Mouse (Mus musculus) forebrain, embryonic 10.5 days (tissue): ENCODE data around the gene Nmur1. TPM values are rescaled to one million over a fixed set of nuclear protein-coding genes. Genes with fewer than 3 reads are reported as not detected.
"Not testable (repeated sequence)": the region's sequence is repeated elsewhere in the genome, so short reads cannot be mapped to it uniquely, and the experiment has no call there.

Experiments used
- DNase-seq: peaks from one replicate; pipeline ENCODE4 v3.0.0-alpha.2; 2017; ENCODE audit warnings: low spot score; ENCODE audit errors: extremely low spot score
- H3K27ac ChIP-seq: fragments of 300-500 bp; sonication (generic); 2 replicates; pipeline ENCODE4 v1.5.1; 2016; ENCODE audit warnings: mild to moderate bottlenecking
- H3K27me3 ChIP-seq: fragments of 300-500 bp; sonication (generic); 2 replicates; pipeline ENCODE4 v1.6.1; 2016; ENCODE audit warnings: mild to moderate bottlenecking; ENCODE audit not compliant: poor library complexity, severe bottlenecking
- H3K36me3 ChIP-seq: fragments of 300-500 bp; sonication (generic); replicated peaks from 2 replicates; pipeline ENCODE4 v1.6.1; 2016; ENCODE audit warnings: mild to moderate bottlenecking, moderate library complexity
- H3K4me1 ChIP-seq: fragments of 300-500 bp; sonication (generic); 2 replicates; pipeline ENCODE4 v1.6.1; 2016
- H3K4me3 ChIP-seq: fragments of 300-500 bp; sonication (generic); 2 replicates; pipeline ENCODE4 v1.5.1; 2016; ENCODE audit warnings: mild to moderate bottlenecking, moderate library complexity
- H3K9me3 ChIP-seq: fragments of 300-500 bp; sonication (generic); 2 replicates; pipeline ENCODE4 v1.6.1; 2016; ENCODE audit warnings: mild to moderate bottlenecking, moderate library complexity
- WGBS: fragments of 180-500 bp; shearing (Covaris S2); methylation state at CpG from one replicate; pipeline ENCODE4 v1.1.7; 2016; 5-methylcytosine and 5-hydroxymethylcytosine counted together
- microRNA-seq: library from miRNA; unstranded; fragments of <30 nt; microRNA quantifications from one replicate; pipeline ENCODE4, GENCODE M21; 2017
- polyA plus RNA-seq: library from polyadenylated mRNA; unstranded; fragments of >200 nt; fragmentation: Nextera tagmentation; extraction: Ambion mirVana; gene quantifications from 2 replicates; pipeline ENCODE4 v1.2.1, GENCODE M21; 2016

Nmur1 gene
- polyA plus RNA-seq, 1 experiment from 2014 or later: 0.27 TPM

DNA sequence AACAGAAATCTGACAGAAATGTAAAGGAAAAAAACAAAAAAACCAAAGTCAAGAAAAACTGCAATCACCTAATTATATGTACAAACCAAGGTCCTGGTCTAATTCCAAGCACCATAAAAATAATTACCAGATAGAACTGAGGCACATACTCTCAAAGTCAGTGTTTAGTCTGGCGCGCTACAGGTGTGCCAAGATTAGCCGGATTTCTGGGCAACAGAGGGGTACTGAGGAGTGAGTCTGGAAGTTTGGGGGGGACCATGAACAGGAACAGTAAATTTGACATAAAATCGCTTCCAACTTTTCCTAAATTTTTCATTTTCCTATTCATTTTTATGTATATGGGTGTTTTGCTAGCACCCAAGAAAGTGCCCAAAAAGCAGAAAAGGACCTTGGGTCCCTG lies 80.1 kb downstream of the Nmur1 start:
- no peaks in the 10 kb centered on the region for H3K4me1 ChIP-seq
- H3K36me3 ChIP-seq: peaks cover 64% of the 10 kb centered on the region
- H3K27me3 ChIP-seq: no peaks in the 10 kb centered on the region
- H3K9me3 ChIP-seq: no peaks in the 10 kb centered on the region
- WGBS: 94% methylated on average over 4 of the region's 4 CpGs
- no peak for DNase-seq
- no peak overlapping the region for H3K4me3 ChIP-seq
- no peak overlapping the region for H3K27ac ChIP-seq

DNA sequence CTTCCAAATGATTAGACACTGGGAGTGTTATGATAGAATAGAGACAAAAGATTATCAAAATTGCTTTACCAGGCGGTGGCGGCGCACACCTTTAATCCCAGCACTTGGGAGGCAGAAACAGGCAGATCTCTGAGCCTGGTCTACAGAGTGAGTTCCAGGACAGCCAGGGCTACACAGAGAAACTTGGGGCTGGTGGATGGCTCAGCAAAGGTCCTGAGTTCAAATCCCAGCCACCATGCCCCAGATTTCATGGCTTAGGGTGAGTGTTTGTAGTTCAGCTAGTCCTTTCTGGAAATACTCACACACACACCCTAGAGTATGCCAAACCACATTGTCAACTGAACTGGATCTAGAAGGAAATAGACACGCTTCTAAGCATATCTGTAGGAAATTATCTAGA lies 81.0 kb downstream of the Nmur1 start:
- Histone ChIP-seq H3K36me3 (peaks cover 55% of the 10 kb centered on the region), H3K4me1 (no peaks in the 10 kb centered on the region), H3K27ac (no peak overlapping the region), H3K4me3 (no peak overlapping the region), H3K9me3 (no peaks in the 10 kb centered on the region), H3K27me3 (no peaks in the 10 kb centered on the region)
- 96% methylated on average over 4 of the region's 4 CpGs for WGBS
- DNase-seq: no peak

- Histone ChIP-seq H3K36me3 (peaks cover 47% of the 10 kb centered on the region), H3K27ac (no peak overlapping the region), H3K9me3 (no peaks in the 10 kb centered on the region), H3K4me3 (no peak overlapping the region), H3K27me3 (no peaks in the 10 kb centered on the region), H3K4me1 (no peaks in the 10 kb centered on the region)
- WGBS: 83% methylated on average over 4 of the region's 4 CpGs
- no peak for DNase-seq
These were observed 81.8 kb downstream of the Nmur1 start for GRCm38 (mm10) chr1:86343969-86344861.

- 90% methylated on average over 1 of the region's 1 CpGs for WGBS
These were observed 82.9 kb downstream of the Nmur1 start for GRCm38 (mm10) chr1:86343087-86343645.

GRCm38 (mm10) chr1:86342371-86342770 lies 83.7 kb downstream of the Nmur1 start:
- Histone ChIP-seq H3K9me3 (no peaks in the 10 kb centered on the region), H3K4me3 (no peak overlapping the region), H3K27ac (no peak overlapping the region), H3K27me3 (no peaks in the 10 kb centered on the region), H3K4me1 (no peaks in the 10 kb centered on the region), H3K36me3 (peaks cover 28% of the 10 kb centered on the region)
- DNase-seq: no peak
- WGBS: 96% methylated on average over 2 of the region's 2 CpGs

More at GRCm38 (mm10) chr1:86343087-86343645, 82.9 kb downstream of the Nmur1 start:
- no peak overlapping the region for H3K27ac ChIP-seq
- H3K4me1 ChIP-seq: no peaks in the 10 kb centered on the region
- no peak overlapping the region for H3K4me3 ChIP-seq
- no peaks in the 10 kb centered on the region for H3K27me3 ChIP-seq
- no peak for DNase-seq
- no peaks in the 10 kb centered on the region for H3K9me3 ChIP-seq
- peaks cover 36% of the 10 kb centered on the region for H3K36me3 ChIP-seq

DNA sequence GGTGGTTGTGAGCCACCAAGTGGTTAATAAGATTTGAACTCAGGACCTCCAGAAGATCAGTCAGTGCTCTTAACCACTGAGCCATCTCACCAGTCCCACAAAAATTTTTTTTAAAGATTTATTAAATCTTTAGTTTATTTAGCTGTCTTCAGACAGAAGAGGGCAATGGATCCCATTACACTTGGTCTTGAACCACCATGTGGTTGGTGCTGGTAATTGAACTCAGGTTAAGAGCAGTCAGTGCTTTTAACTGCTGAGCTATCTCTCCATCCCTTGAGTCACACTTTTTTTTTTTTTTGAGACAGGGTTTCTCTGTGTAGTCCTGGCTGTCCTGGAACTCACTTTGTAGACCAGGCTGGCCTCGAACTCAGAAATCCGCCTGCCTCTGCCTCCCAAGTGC lies 84.9 kb downstream of the Nmur1 start:
- not testable (repeated sequence) for DNase-seq, H3K4me3 ChIP-seq, H3K4me1 ChIP-seq, H3K9me3 ChIP-seq, H3K27me3 ChIP-seq, H3K27ac ChIP-seq
- peaks cover 16% of the 10 kb centered on the region for H3K36me3 ChIP-seq
- WGBS: 93% methylated on average over 2 of the region's 2 CpGs

- Histone ChIP-seq H3K27me3 (no peaks in the 10 kb centered on the region), H3K4me1 (no peaks in the 10 kb centered on the region), H3K36me3 (peaks cover 2% of the 10 kb centered on the region; the same call in 1 of the 2 replicates), H3K27ac (no peak overlapping the region), H3K4me3 (no peak overlapping the region), H3K9me3 (no peaks in the 10 kb centered on the region)
- DNase-seq: peak; percentile 67
- 32% methylated on average over 4 of the region's 4 CpGs for WGBS
These were observed 86.7 kb downstream of the Nmur1 start for GRCm38 (mm10) chr1:86339156-86339812.

GRCm38 (mm10) chr1:86336330-86336729 lies 89.7 kb downstream of the Nmur1 start:
- H3K27ac ChIP-seq: no peak overlapping the region
- WGBS: 52% methylated on average over 2 of the region's 2 CpGs
- H3K4me1 ChIP-seq: no peaks in the 10 kb centered on the region
- no peaks in the 10 kb centered on the region for H3K36me3 ChIP-seq
- H3K4me3 ChIP-seq: no peak overlapping the region
- no peak for DNase-seq
- H3K27me3 ChIP-seq: no peaks in the 10 kb centered on the region
- no peaks in the 10 kb centered on the region for H3K9me3 ChIP-seq

Small RNA genes lying within 50 kb of the gene (microRNA-seq; reads per million reads assigned to microRNA genes)
- 106 reads per million, percentile 48 among the genes with 10 or more reads in this experiment for gene mmu-mir-3535

Other genes starting within 250 kb of the Nmur1 start
- gene B3gnt7, start 123.4 kb downstream of the Nmur1 start, polyA plus RNA-seq: 4.5 and 4.9 TPM in 2 replicates
- gene Ncl, start 66.8 kb downstream of the Nmur1 start, polyA plus RNA-seq: 644 and 705 TPM in 2 replicates
- not detected in 2 replicates for gene Tex44, start 101 bp upstream of the Nmur1 start, polyA plus RNA-seq
- 2,941 and 3,273 TPM in 2 replicates for gene Ptma, start 100.5 kb upstream of the Nmur1 start, polyA plus RNA-seq
- 64.3 and 68.0 TPM in 2 replicates for gene Pde6d, start 156.4 kb upstream of the Nmur1 start, polyA plus RNA-seq
- gene Cops7b, start 156.7 kb upstream of the Nmur1 start, polyA plus RNA-seq: 74.3 and 75.9 TPM in 2 replicates
- 0.90 and 1.4 TPM in 2 replicates for gene Nppc, start 244.3 kb upstream of the Nmur1 start, polyA plus RNA-seq